Mouse (Mus musculus): ENCODE results near the gene Map3k3. TPM values are rescaled to one million over a fixed set of nuclear protein-coding genes. Genes with fewer than 3 reads are reported as not detected.
A peak's percentile ranks its signal among the peaks of the same experiment; 100 is the strongest.

The Map3k3 gene
- polyA plus RNA-seq, 2 experiments: 3.8 to 5.5 TPM

DNA sequence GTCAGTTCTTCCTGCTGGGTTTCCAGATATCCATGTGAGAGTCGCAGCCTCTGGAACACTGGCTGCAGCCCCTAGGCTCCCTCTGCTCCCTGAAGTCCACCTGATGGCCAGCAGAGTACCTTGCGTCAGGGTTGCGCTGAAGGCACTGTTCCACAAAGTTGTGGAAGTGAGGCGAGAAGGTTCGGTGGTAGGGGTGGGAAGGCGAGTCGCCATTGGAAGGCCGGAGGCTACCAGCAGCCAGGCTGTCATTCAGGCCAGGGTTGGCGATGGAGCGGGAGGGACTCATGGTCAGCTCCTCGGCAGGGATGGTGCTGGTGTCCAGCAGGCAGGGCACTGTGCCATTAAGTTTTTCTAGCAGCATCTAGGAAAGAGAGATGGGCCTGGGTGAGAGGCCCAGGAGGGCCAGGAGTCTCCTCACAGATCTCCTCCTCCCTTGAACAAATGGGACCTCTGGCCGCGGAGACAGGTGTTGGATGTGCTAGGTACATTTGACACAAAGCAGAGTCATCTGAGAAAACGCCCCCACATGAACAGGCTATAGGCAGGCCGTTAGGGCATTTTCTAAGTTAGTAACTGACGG, 80.3 kb downstream of the Map3k3 start:
- Histone ChIP-seq H3K27ac (no peak overlapping the region), H3K9ac (replicated peaks) (no peak overlapping the region), H3K4me1 (replicated peaks; ENCODE audit: control insufficient read depth in 2 of 2, insufficient read depth in 2 of 2, low read length in 1 of 2) (peaks cover 0 to 8% of the 10 kb centered on the region in 2 experiments; a peak in 1 of 4 replicates), H3K9me3 (ENCODE audit: control insufficient read depth, low read length) (no peaks in the 10 kb centered on the region), H3K36me3 (replicated peaks; ENCODE audit: control insufficient read depth, insufficient read depth, low read depth) (no peaks in the 10 kb centered on the region), H3K27me3 (ENCODE audit: control insufficient read depth, insufficient read depth, low read length) (no peaks in the 10 kb centered on the region; the same call in 1 of the 2 replicates), H3K4me3 (ENCODE audit: insufficient read depth in 1 of 2, low read depth in 2 of 2, low read length in 2 of 2) (no peak overlapping the region), H3K4me2 (ENCODE audit: low read depth) (no peak overlapping the region)
- 77% methylated on average over 16 of the region's 16 CpGs for WGBS (ENCODE audit: insufficient replicate concordance)
- ATAC-seq (ENCODE audit: insufficient read depth) (no peak), DNase-seq (ENCODE audit: low read depth in 3 of 3, low spot score in 3 of 3) (no peak)
- no peak for TF ChIP-seq CTCF (IDR thresholded peaks at IDR 0.05; ENCODE audit: low read depth)
- no peak for TF ChIP-seq EP300 (IDR thresholded peaks at IDR 0.05; ENCODE audit: low read depth)

DNA sequence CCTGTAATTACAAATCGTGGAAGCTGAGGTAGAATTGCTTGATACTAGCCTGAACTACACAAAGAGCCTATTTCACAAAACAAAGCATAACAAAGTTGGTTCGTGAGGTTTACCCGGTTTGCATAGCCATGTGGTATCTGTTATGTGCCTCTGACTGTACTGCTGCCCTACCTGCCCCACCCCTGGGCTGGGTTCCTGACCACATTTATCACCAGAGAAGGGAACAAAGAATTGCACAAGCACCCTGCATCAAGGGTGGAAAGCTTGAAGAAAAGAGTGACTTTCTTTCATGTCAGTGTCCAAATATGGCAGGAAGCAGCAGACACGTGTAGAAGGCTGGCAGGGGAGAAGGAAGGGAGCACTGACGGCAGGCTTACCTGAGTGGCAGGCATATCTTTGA, 83.0 kb downstream of the Map3k3 start:
- TF ChIP-seq CTCF (IDR thresholded peaks at IDR 0.05; ENCODE audit: low read depth): no peak
- TF ChIP-seq EP300 (IDR thresholded peaks at IDR 0.05; ENCODE audit: low read depth): no peak
- Histone ChIP-seq H3K27me3 (ENCODE audit: control insufficient read depth, insufficient read depth, low read length) (no peaks in the 10 kb centered on the region), H3K36me3 (replicated peaks; ENCODE audit: control insufficient read depth, insufficient read depth, low read depth) (no peaks in the 10 kb centered on the region), H3K4me2 (ENCODE audit: low read depth) (no peak overlapping the region), H3K9me3 (ENCODE audit: control insufficient read depth, low read length) (no peaks in the 10 kb centered on the region), H3K9ac (replicated peaks) (no peak overlapping the region), H3K4me3 (ENCODE audit: insufficient read depth in 1 of 2, low read depth in 2 of 2, low read length in 2 of 2) (no peak overlapping the region), H3K27ac (no peak overlapping the region), H3K4me1 (replicated peaks; ENCODE audit: control insufficient read depth in 2 of 2, insufficient read depth in 2 of 2, low read length in 1 of 2) (peaks cover 0 to 3% of the 10 kb centered on the region in 2 experiments; a peak in 1 of 4 replicates)
- no peak for ATAC-seq (ENCODE audit: insufficient read depth)
- WGBS (ENCODE audit: insufficient replicate concordance): 50% methylated on average over 5 of the region's 5 CpGs
- no peak for DNase-seq (ENCODE audit: low read depth in 3 of 3, low spot score in 3 of 3)

DNA sequence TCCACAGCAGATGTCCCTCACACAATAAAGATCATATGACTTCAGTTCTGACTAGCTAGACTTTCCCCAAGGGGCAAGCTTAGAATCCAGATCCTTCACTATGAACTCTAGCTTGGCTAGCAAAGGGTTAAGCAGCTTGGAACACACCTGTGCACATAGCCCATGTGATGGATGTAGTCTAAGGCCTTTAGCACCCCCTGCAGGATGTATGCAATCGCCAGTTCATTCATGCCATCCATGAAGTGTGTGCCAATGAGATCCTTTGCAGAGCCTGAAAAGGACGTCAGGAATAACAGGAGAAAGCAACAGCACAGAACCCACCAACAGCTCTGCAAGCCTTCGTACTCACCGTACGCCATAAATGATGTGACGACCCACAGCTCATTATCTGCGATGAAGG, 86.4 kb downstream of the Map3k3 start:
- Histone ChIP-seq H3K36me3 (replicated peaks; ENCODE audit: control insufficient read depth, insufficient read depth, low read depth) (no peaks in the 10 kb centered on the region), H3K4me3 (ENCODE audit: insufficient read depth in 1 of 2, low read depth in 2 of 2, low read length in 2 of 2) (no peak overlapping the region), H3K27ac (no peak overlapping the region), H3K4me2 (ENCODE audit: low read depth) (no peak overlapping the region), H3K27me3 (ENCODE audit: control insufficient read depth, insufficient read depth, low read length) (no peaks in the 10 kb centered on the region), H3K9ac (replicated peaks) (no peak overlapping the region), H3K4me1 (replicated peaks; ENCODE audit: control insufficient read depth in 2 of 2, insufficient read depth in 2 of 2, low read length in 1 of 2) (peaks cover 4 to 9% of the 10 kb centered on the region in 2 experiments; a peak in 2 of 4 replicates), H3K9me3 (ENCODE audit: control insufficient read depth, low read length) (no peaks in the 10 kb centered on the region)
- WGBS (ENCODE audit: insufficient replicate concordance): 75% methylated on average over 7 of the region's 7 CpGs
- DNase-seq (ENCODE audit: low read depth in 3 of 3, low spot score in 3 of 3) (no peak), ATAC-seq (ENCODE audit: insufficient read depth) (no peak)
- TF ChIP-seq EP300 (IDR thresholded peaks at IDR 0.05; ENCODE audit: low read depth): no peak
- peak; percentile 70 for TF ChIP-seq CTCF (IDR thresholded peaks at IDR 0.05; ENCODE audit: low read depth)

DNA sequence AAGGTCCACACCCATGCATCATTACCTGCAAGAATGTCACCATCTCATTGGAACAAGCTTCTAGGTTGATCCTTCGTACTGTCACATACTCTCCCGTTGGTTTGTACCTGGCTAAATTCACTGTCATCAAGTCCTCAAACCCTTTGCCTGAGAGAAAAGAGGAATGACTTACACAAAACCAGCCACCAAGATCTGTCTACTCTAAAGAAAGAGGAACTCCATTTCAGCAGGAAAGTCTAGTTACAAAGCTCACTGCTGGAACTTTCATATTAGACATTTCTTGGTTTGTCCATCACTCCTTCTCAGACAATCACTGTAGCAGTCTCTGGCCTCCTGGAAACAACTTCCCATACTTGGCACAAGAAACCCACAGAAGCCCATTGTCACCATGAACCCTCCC, 88.8 kb downstream of the Map3k3 start:
- no peak for ATAC-seq (ENCODE audit: insufficient read depth)
- Histone ChIP-seq H3K27ac (no peak overlapping the region), H3K4me3 (ENCODE audit: insufficient read depth in 1 of 2, low read depth in 2 of 2, low read length in 2 of 2) (no peak overlapping the region), H3K4me2 (ENCODE audit: low read depth) (no peak overlapping the region), H3K9ac (replicated peaks) (no peak overlapping the region), H3K27me3 (ENCODE audit: control insufficient read depth, insufficient read depth, low read length) (no peaks in the 10 kb centered on the region), H3K36me3 (replicated peaks; ENCODE audit: control insufficient read depth, insufficient read depth, low read depth) (no peaks in the 10 kb centered on the region), H3K4me1 (replicated peaks; ENCODE audit: control insufficient read depth in 2 of 2, insufficient read depth in 2 of 2, low read length in 1 of 2) (peaks cover 13 to 20% of the 10 kb centered on the region in 2 experiments), H3K9me3 (ENCODE audit: control insufficient read depth, low read length) (no peaks in the 10 kb centered on the region)
- TF ChIP-seq EP300 (IDR thresholded peaks at IDR 0.05; ENCODE audit: low read depth) (no peak), CTCF (IDR thresholded peaks at IDR 0.05; ENCODE audit: low read depth) (no peak)
- DNase-seq (ENCODE audit: low read depth in 3 of 3, low spot score in 3 of 3): no peak
- 68% methylated on average over 2 of the region's 2 CpGs for WGBS (ENCODE audit: insufficient replicate concordance)

- 78% methylated on average over 5 of the region's 5 CpGs for WGBS (ENCODE audit: insufficient replicate concordance)
- H3K4me3 ChIP-seq (ENCODE audit: insufficient read depth in 1 of 2, low read depth in 2 of 2, low read length in 2 of 2): no peak overlapping the region
- no peak overlapping the region for H3K4me2 ChIP-seq (ENCODE audit: low read depth)
- TF ChIP-seq EP300 (IDR thresholded peaks at IDR 0.05; ENCODE audit: low read depth) (no peak), CTCF (IDR thresholded peaks at IDR 0.05; ENCODE audit: low read depth) (no peak)
- peaks cover 20 to 27% of the 10 kb centered on the region in 2 experiments for H3K4me1 ChIP-seq (replicated peaks; ENCODE audit: control insufficient read depth in 2 of 2, insufficient read depth in 2 of 2, low read length in 1 of 2)
- no peaks in the 10 kb centered on the region for H3K36me3 ChIP-seq (replicated peaks; ENCODE audit: control insufficient read depth, insufficient read depth, low read depth)
- DNase-seq (ENCODE audit: low read depth in 3 of 3, low spot score in 3 of 3): no peak
- ATAC-seq (ENCODE audit: insufficient read depth): no peak
- no peak overlapping the region for H3K9ac ChIP-seq (replicated peaks)
- no peaks in the 10 kb centered on the region for H3K27me3 ChIP-seq (ENCODE audit: control insufficient read depth, insufficient read depth, low read length)
- H3K27ac ChIP-seq: no peak overlapping the region
- no peaks in the 10 kb centered on the region for H3K9me3 ChIP-seq (ENCODE audit: control insufficient read depth, low read length)
Measured at GRCm38 (mm10) chr11:106174372-106174771, 90.0 kb downstream of the Map3k3 start.
